Mouse (Mus musculus): ENCODE measurements around the gene Ak8.

The Ak8 gene

GRCm38 (mm10) chr2:28787067-28787619, 87.2 kb downstream of the Ak8 start:
- ATAC-seq (ENCODE audit: insufficient number of reproducible peaks, low FRiP score, low TSS enrichment), result no peak

- ATAC-seq (ENCODE audit: insufficient number of reproducible peaks, low FRiP score, low TSS enrichment), result no peak
Measured at GRCm38 (mm10) chr2:28792931-28793610, 93.1 kb downstream of the Ak8 start.

- ATAC-seq (ENCODE audit: insufficient number of reproducible peaks, low FRiP score, low TSS enrichment), result no peak
Measured at GRCm38 (mm10) chr2:28794623-28795022, 94.7 kb downstream of the Ak8 start.

GRCm38 (mm10) chr2:28796298-28796697, 96.3 kb downstream of the Ak8 start:
- ATAC-seq (ENCODE audit: insufficient number of reproducible peaks, low FRiP score, low TSS enrichment), result no peak

- ATAC-seq (ENCODE audit: insufficient number of reproducible peaks, low FRiP score, low TSS enrichment), result no peak
Measured at GRCm38 (mm10) chr2:28797490-28798106, 97.6 kb downstream of the Ak8 start.

GRCm38 (mm10) chr2:28798390-28798789, 98.4 kb downstream of the Ak8 start:
- ATAC-seq (ENCODE audit: insufficient number of reproducible peaks, low FRiP score, low TSS enrichment), result no peak

- ATAC-seq (ENCODE audit: insufficient number of reproducible peaks, low FRiP score, low TSS enrichment), result no peak
Measured at GRCm38 (mm10) chr2:28799575-28799974, 99.6 kb downstream of the Ak8 start.

GRCm38 (mm10) chr2:28803406-28803805, 103.4 kb downstream of the Ak8 start:
- ATAC-seq (ENCODE audit: insufficient number of reproducible peaks, low FRiP score, low TSS enrichment), result no peak

- no peak for ATAC-seq (ENCODE audit: insufficient number of reproducible peaks, low FRiP score, low TSS enrichment)
Measured at GRCm38 (mm10) chr2:28808841-28809240, 108.9 kb downstream of the Ak8 start.

GRCm38 (mm10) chr2:28810260-28811013, 110.5 kb downstream of the Ak8 start:
- ATAC-seq (ENCODE audit: insufficient number of reproducible peaks, low FRiP score, low TSS enrichment), result no peak

- ATAC-seq (ENCODE audit: insufficient number of reproducible peaks, low FRiP score, low TSS enrichment), result no peak
Measured at GRCm38 (mm10) chr2:28818866-28819265, 118.9 kb downstream of the Ak8 start.

GRCm38 (mm10) chr2:28829265-28829664, 129.3 kb downstream of the Ak8 start:
- no peak for ATAC-seq (ENCODE audit: insufficient number of reproducible peaks, low FRiP score, low TSS enrichment)

- no peak for ATAC-seq (ENCODE audit: insufficient number of reproducible peaks, low FRiP score, low TSS enrichment)
Measured at GRCm38 (mm10) chr2:28836181-28836940, 136.4 kb downstream of the Ak8 start.

GRCm38 (mm10) chr2:28839501-28840221, 139.7 kb downstream of the Ak8 start:
- peak; percentile 47; the same call in 1 of the 2 replicates for ATAC-seq (ENCODE audit: insufficient number of reproducible peaks, low FRiP score, low TSS enrichment)

- ATAC-seq (ENCODE audit: insufficient number of reproducible peaks, low FRiP score, low TSS enrichment), result peak; percentile 93
Measured at GRCm38 (mm10) chr2:28840222-28840951, 140.4 kb downstream of the Ak8 start, which contains the start of the genes Gtf3c4 and Ddx31. Gene Gtf3c4 (minus strand): TSS chr2:28840360. Gene Ddx31 (plus strand): TSS chr2:28840406.

GRCm38 (mm10) chr2:28842042-28842441, 142.1 kb downstream of the Ak8 start:
- no peak for ATAC-seq (ENCODE audit: insufficient number of reproducible peaks, low FRiP score, low TSS enrichment)

GRCm38 (mm10) chr2:28848879-28849278, 148.9 kb downstream of the Ak8 start:
- ATAC-seq (ENCODE audit: insufficient number of reproducible peaks, low FRiP score, low TSS enrichment), result no peak

- no peak for ATAC-seq (ENCODE audit: insufficient number of reproducible peaks, low FRiP score, low TSS enrichment)
Measured at GRCm38 (mm10) chr2:28852594-28852993, 152.6 kb downstream of the Ak8 start.

- ATAC-seq (ENCODE audit: insufficient number of reproducible peaks, low FRiP score, low TSS enrichment), result no peak
Measured at GRCm38 (mm10) chr2:28855773-28856172, 155.8 kb downstream of the Ak8 start.

Measured in cerebellum, adult (tissue).